Mouse (Mus musculus) small intestine, adult 2 months (tissue): ENCODE measurements around the gene Cers2. TPM values are rescaled to one million over a fixed set of nuclear protein-coding genes. Genes with fewer than 3 reads are reported as not detected.
A peak's percentile ranks its signal among the peaks of the same experiment; 100 is the strongest.

Experiments used
- H3K27ac ChIP-seq: fragments of 200-500 bp; 2 replicates; pipeline ENCODE4 v1.5.1; 2012; ENCODE audit warnings: low read depth, low read length, control low read depth, inconsistent platforms; ENCODE audit not compliant: insufficient read depth
- H3K27me3 ChIP-seq: fragments of 200-500 bp; 2 replicates; pipeline ENCODE4 v1.6.1; 2012; ENCODE audit warnings: mild to moderate bottlenecking, moderate library complexity, low read length, inconsistent platforms; ENCODE audit not compliant: control insufficient read depth, insufficient read depth
- H3K36me3 ChIP-seq: fragments of 200-500 bp; 2 replicates; pipeline ENCODE4 v1.6.1; 2012; ENCODE audit warnings: mild to moderate bottlenecking, low read length, control low read depth, inconsistent platforms; ENCODE audit not compliant: control insufficient read depth, insufficient read depth
- H3K4me1 ChIP-seq: fragments of 200-500 bp; 2 replicates; pipeline ENCODE4 v1.6.1; 2012; ENCODE audit warnings: low read length, inconsistent platforms, mixed read lengths; ENCODE audit not compliant: control insufficient read depth, insufficient read depth, insufficient read length
- H3K4me3 ChIP-seq: fragments of 200-500 bp; 2 replicates; pipeline ENCODE4 v1.5.1; 2012; ENCODE audit warnings: low read depth, mild to moderate bottlenecking, control low read depth, inconsistent platforms, low read length, moderate library complexity
- CTCF ChIP-seq: fragments of 200-500 bp; IDR thresholded peaks from 2 replicates; pipeline ENCODE4 v1.5.1; 2012; ENCODE audit warnings: low read depth, mild to moderate bottlenecking, control low read depth, inconsistent platforms, low read length, moderate library complexity, mixed read lengths; ENCODE audit not compliant: insufficient replicate concordance, insufficient read length; ENCODE audit errors: extremely low read depth
- POLR2A ChIP-seq: fragments of 200-500 bp; IDR thresholded peaks from 2 replicates; pipeline ENCODE4 v1.6.1; 2012; ENCODE audit warnings: low read depth, mild to moderate bottlenecking, control low read depth, inconsistent platforms, low read length, moderate library complexity
- WGBS: fragments of 180-500 bp; shearing (Covaris S2); methylation state at CpG from one replicate; pipeline ENCODE4 v1.1.7; 2018; 5-methylcytosine and 5-hydroxymethylcytosine counted together
- polyA plus RNA-seq: library from polyadenylated mRNA; depleted of rRNA; stranded (reverse); fragments of >200 nt; gene quantifications from 2 replicates; pipeline ENCODE4 v1.2.3, GENCODE M21; 2012

Gene Cers2
- polyA plus RNA-seq, 1 experiment = 84.0 TPM

GRCm38 (mm10) chr3:95289419-95289818, 25.2 kb upstream of the Cers2 start:
- TF ChIP-seq CTCF = no peak
- no peak for TF ChIP-seq POLR2A
- WGBS = 92% methylated on average over 4 of the region's 4 CpGs
- Histone ChIP-seq H3K36me3 (peaks cover 60% of the 10 kb centered on the region), H3K4me3 (no peak overlapping the region), H3K27ac (no peak overlapping the region), H3K27me3 (no peaks in the 10 kb centered on the region), H3K4me1 (peaks cover 9% of the 10 kb centered on the region; the same call in 1 of the 2 replicates)

GRCm38 (mm10) chr3:95290156-95290555, 24.4 kb upstream of the Cers2 start:
- peaks cover 12% of the 10 kb centered on the region; the same call in 1 of the 2 replicates for H3K4me1 ChIP-seq
- peaks cover 66% of the 10 kb centered on the region for H3K36me3 ChIP-seq
- H3K27ac ChIP-seq = peak overlapping the region; percentile 60; the same call in 1 of the 2 replicates
- no peak overlapping the region for H3K4me3 ChIP-seq
- TF ChIP-seq POLR2A (no peak), CTCF (no peak)
- H3K27me3 ChIP-seq = no peaks in the 10 kb centered on the region
- WGBS = 75% methylated on average over 6 of the region's 6 CpGs

- Histone ChIP-seq H3K4me1 (peaks cover 12% of the 10 kb centered on the region; the same call in 1 of the 2 replicates), H3K27ac (peak overlapping the region; percentile 60; the same call in 1 of the 2 replicates), H3K36me3 (peaks cover 73% of the 10 kb centered on the region), H3K27me3 (no peaks in the 10 kb centered on the region), H3K4me3 (no peak overlapping the region)
- TF ChIP-seq POLR2A (no peak), CTCF (no peak)
- WGBS = 42% methylated on average over 4 of the region's 4 CpGs
Observed at GRCm38 (mm10) chr3:95291041-95291440, 23.6 kb upstream of the Cers2 start.

- Histone ChIP-seq H3K4me1 (peaks cover 22% of the 10 kb centered on the region; the same call in 1 of the 2 replicates), H3K36me3 (peaks cover 67% of the 10 kb centered on the region)
Observed at GRCm38 (mm10) chr3:95292899-95293298, 21.7 kb upstream of the Cers2 start.

DNA sequence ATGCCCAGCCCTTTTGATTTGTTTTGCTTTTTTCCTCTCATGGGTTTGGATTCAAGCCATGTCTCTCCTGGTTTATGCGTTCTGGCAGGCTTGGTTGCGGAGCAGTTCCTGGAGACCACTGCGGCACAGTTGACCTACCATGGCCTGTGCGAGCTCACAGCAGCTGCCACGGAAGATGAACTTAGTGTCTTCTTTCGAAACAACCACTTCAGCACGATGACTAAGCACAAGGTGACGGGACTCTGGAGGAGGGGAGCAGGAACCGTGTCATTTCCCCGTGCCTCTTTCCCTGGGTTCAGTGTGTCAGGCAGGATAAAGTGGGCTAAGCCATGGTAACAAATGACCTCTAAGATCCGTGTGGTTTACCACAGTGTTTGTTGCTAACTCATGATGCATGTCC, 21.1 kb upstream of the Cers2 start:
- H3K36me3 ChIP-seq = peaks cover 61% of the 10 kb centered on the region
- TF ChIP-seq POLR2A (no peak), CTCF (no peak)
- WGBS = 65% methylated on average over 11 of the region's 11 CpGs
- peaks cover 22% of the 10 kb centered on the region; the same call in 1 of the 2 replicates for H3K4me1 ChIP-seq
- no peak overlapping the region for H3K4me3 ChIP-seq
- H3K27ac ChIP-seq = no peak overlapping the region
- no peaks in the 10 kb centered on the region for H3K27me3 ChIP-seq

More at GRCm38 (mm10) chr3:95292899-95293298, 21.7 kb upstream of the Cers2 start:
- H3K27me3 ChIP-seq = no peaks in the 10 kb centered on the region
- 94% methylated on average over 2 of the region's 2 CpGs for WGBS
- no peak for TF ChIP-seq CTCF
- TF ChIP-seq POLR2A = no peak
- no peak overlapping the region for H3K4me3 ChIP-seq
- no peak overlapping the region for H3K27ac ChIP-seq

- H3K27me3 ChIP-seq = no peaks in the 10 kb centered on the region
- 0 out of 2 replicates have a peak overlapping the region, but pooled peaks have one; percentile 34 for H3K27ac ChIP-seq
- peaks cover 58% of the 10 kb centered on the region for H3K36me3 ChIP-seq
- WGBS = 56% methylated on average over 7 of the region's 7 CpGs
- H3K4me1 ChIP-seq = peaks cover 22% of the 10 kb centered on the region; the same call in 1 of the 2 replicates
- H3K4me3 ChIP-seq = no peak overlapping the region
- TF ChIP-seq POLR2A = no peak
- TF ChIP-seq CTCF = no peak
Observed at GRCm38 (mm10) chr3:95294316-95294715, 20.3 kb upstream of the Cers2 start.

DNA sequence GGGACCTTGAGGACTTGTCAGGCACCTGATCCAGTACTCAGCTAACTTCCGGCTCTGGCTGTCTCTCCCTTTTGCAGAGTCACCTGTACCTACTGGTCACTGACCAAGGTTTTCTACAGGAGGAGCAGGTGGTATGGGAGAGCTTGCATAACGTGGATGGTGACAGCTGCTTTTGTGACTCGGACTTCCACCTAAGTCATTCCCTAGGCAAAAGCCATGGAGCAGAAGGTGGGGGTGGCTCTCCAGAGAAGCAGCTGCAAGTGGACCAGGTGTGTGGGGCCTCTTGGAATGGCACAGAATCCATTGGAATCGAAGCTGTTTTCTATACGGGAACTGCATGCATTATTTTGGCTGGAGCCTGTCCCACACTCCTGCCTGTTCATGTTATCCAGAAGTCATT, 19.9 kb upstream of the Cers2 start:
- Histone ChIP-seq H3K4me3 (no peak overlapping the region), H3K27ac (0 out of 2 replicates have a peak overlapping the region, but pooled peaks have one; percentile 34)

More for the DNA sequence above, 19.9 kb upstream of the Cers2 start:
- Histone ChIP-seq H3K27me3 (no peaks in the 10 kb centered on the region), H3K4me1 (peaks cover 22% of the 10 kb centered on the region; the same call in 1 of the 2 replicates), H3K36me3 (peaks cover 55% of the 10 kb centered on the region)
- TF ChIP-seq POLR2A (no peak), CTCF (no peak)
- WGBS = 51% methylated on average over 5 of the region's 5 CpGs
